Mouse (Mus musculus) bone marrow macrophage, adult 2 months (primary cell): Measurements from ENCODE around the gene Eno3.

Experiments
- CTCF ChIP-seq: IDR thresholded peaks from 2 replicates; pipeline ENCODE4 v1.5.1; 2012; ENCODE audit warnings: low read depth, mild to moderate bottlenecking, low read length, moderate library complexity
- POLR2A ChIP-seq: IDR thresholded peaks from 2 replicates; pipeline ENCODE4 v1.6.1; 2012; ENCODE audit warnings: mild to moderate bottlenecking, low read depth, low read length, borderline replicate concordance

- no peak for TF ChIP-seq POLR2A
- no peak for TF ChIP-seq CTCF
Observed at GRCm38 (mm10) chr11:70623053-70623742, 33.8 kb upstream of the Eno3 start.
